Mouse (Mus musculus) liver, embryonic 14.5 days (tissue): ENCODE results near the gene Rest.

Source experiments
- CTCF ChIP-seq: IDR thresholded peaks from 2 replicates; pipeline ENCODE4 v1.5.1; 2016; ENCODE audit warnings: antibody characterized with exemption, low read depth, control low read depth
- EP300 ChIP-seq: IDR thresholded peaks from 2 replicates; pipeline ENCODE4 v1.6.1; 2016; ENCODE audit warnings: antibody characterized with exemption, low read depth

DNA sequence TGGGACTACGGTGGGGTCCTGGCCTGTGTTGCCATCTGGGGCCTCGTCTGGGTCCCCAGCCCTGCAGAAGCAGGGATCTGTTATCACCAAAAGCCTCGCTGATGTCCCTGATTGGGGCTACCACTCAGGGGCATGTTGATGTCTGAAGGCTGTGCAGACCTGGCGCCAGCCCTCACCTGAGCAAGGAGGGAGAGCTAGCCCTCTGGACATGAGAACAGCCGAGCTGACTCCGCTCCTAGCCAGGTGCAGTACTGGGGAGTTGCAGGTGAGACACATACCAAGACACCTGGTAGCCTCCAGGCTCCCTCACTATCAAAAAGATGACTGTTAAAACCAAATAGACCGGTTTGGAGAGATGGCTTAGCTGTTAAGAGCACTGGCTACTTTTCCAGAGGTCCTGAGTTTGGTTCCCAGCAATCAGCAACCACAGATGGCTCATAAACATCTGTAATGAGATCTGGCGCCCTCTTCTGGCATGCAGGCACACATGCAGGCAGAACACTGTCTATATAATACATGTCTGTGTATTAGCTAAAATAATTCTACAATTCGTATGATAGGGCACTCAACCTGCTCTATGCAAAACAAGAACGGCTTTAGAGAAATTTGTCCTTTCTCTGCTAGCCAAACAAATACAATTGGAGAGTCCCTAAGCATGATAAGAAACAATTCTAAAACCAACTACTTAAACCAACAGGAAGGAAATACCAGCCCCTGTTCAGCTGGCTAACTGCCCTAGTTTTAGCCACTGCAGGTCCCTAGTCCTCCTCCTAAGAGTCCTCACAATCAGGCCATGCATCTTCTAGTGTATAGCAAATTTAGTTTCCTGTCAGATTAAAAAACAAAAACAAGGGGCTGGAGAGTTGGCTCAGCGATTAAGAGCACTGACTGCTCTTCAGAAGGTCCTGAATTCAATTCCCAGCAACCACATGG lies 42.0 kb upstream of the Rest start:
- TF ChIP-seq CTCF (peak; percentile 67), EP300 (no peak)
